Mouse (Mus musculus): ENCODE results near the gene Cdiptos. TPM values are rescaled to one million over a fixed set of nuclear protein-coding genes. Genes with fewer than 3 reads are reported as not detected.

Cdiptos gene
- polyA plus RNA-seq, 1 experiment from 2014 or later: 0.72 TPM

- Histone ChIP-seq H3K4me1 (peaks cover 93% of the 10 kb centered on the region), H3K36me3 (replicated peaks) (peaks cover 43% of the 10 kb centered on the region), H3K4me3 (peak overlapping the region; percentile 92; the same call in 1 of the 2 replicates), H3K9me3 (no peaks in the 10 kb centered on the region), H3K27ac (peak overlapping the region; percentile 100), H3K27me3 (ENCODE audit: poor library complexity, severe bottlenecking) (no peaks in the 10 kb centered on the region)
- no peak for DNase-seq (ENCODE audit: extremely low spot score, low spot score)
- 90% methylated on average over 15 of the region's 15 CpGs for WGBS
These were observed 42.8 kb upstream of the Cdiptos start for GRCm38 (mm10) chr7:127018416-127019305.

- DNase-seq (ENCODE audit: extremely low spot score, low spot score): no peak
- Histone ChIP-seq H3K4me3 (peak overlapping the region; percentile 76; the same call in 1 of the 2 replicates), H3K27ac (peak overlapping the region; percentile 100)
These were observed 42.0 kb upstream of the Cdiptos start for GRCm38 (mm10) chr7:127017950-127018345.

GRCm38 (mm10) chr7:127016971-127017949 lies 41.4 kb upstream of the Cdiptos start, which contains the start of gene Pagr1a:
Gene Pagr1a (minus strand): TSS chr7:127017352.
- Histone ChIP-seq H3K9me3 (no peaks in the 10 kb centered on the region), H3K27me3 (ENCODE audit: poor library complexity, severe bottlenecking) (no peaks in the 10 kb centered on the region), H3K4me1 (peaks cover 79% of the 10 kb centered on the region), H3K4me3 (peak within 1 kb of the TSS; percentile 92), H3K27ac (peak within 1 kb of the TSS; percentile 100), H3K36me3 (replicated peaks) (peaks cover 43% of the 10 kb centered on the region)
- DNase-seq (ENCODE audit: extremely low spot score, low spot score): peak; percentile 99
- 5% methylated on average over 39 of the region's 39 CpGs for WGBS

More at GRCm38 (mm10) chr7:127017950-127018345, 42.0 kb upstream of the Cdiptos start:
- Histone ChIP-seq H3K9me3 (no peaks in the 10 kb centered on the region), H3K27me3 (ENCODE audit: poor library complexity, severe bottlenecking) (no peaks in the 10 kb centered on the region), H3K4me1 (peaks cover 86% of the 10 kb centered on the region), H3K36me3 (replicated peaks) (peaks cover 43% of the 10 kb centered on the region)
- WGBS: 70% methylated on average over 6 of the region's 6 CpGs

- peak overlapping the region; percentile 76 for H3K4me3 ChIP-seq
- under 1% methylated on average over 22 of the region's 22 CpGs for WGBS
- H3K9me3 ChIP-seq: no peaks in the 10 kb centered on the region
- DNase-seq (ENCODE audit: extremely low spot score, low spot score): no peak
- H3K4me1 ChIP-seq: peaks cover 76% of the 10 kb centered on the region
- H3K27me3 ChIP-seq (ENCODE audit: poor library complexity, severe bottlenecking): no peaks in the 10 kb centered on the region
- H3K36me3 ChIP-seq (replicated peaks): peaks cover 44% of the 10 kb centered on the region
- peak overlapping the region; percentile 100 for H3K27ac ChIP-seq
These were observed 40.6 kb upstream of the Cdiptos start for GRCm38 (mm10) chr7:127016486-127016938.

GRCm38 (mm10) chr7:127016481-127016485 lies 40.4 kb upstream of the Cdiptos start, which contains the start of gene Pagr1b:
Gene Pagr1b (minus strand): TSS chr7:127016484.
- Histone ChIP-seq H3K9me3 (no peaks in the 10 kb centered on the region), H3K27ac (peak within 1 kb of the TSS; percentile 100), H3K36me3 (replicated peaks) (peaks cover 46% of the 10 kb centered on the region), H3K4me3 (peak within 1 kb of the TSS; percentile 76), H3K27me3 (ENCODE audit: poor library complexity, severe bottlenecking) (no peaks in the 10 kb centered on the region), H3K4me1 (peaks cover 74% of the 10 kb centered on the region)
- no peak for DNase-seq (ENCODE audit: extremely low spot score, low spot score)

- DNase-seq (ENCODE audit: extremely low spot score, low spot score): no peak
- H3K27ac ChIP-seq: peak overlapping the region; percentile 100
- no peaks in the 10 kb centered on the region for H3K9me3 ChIP-seq
- H3K4me1 ChIP-seq: peaks cover 72% of the 10 kb centered on the region
- peaks cover 48% of the 10 kb centered on the region for H3K36me3 ChIP-seq (replicated peaks)
- H3K27me3 ChIP-seq (ENCODE audit: poor library complexity, severe bottlenecking): no peaks in the 10 kb centered on the region
- peak overlapping the region; percentile 76 for H3K4me3 ChIP-seq
- WGBS: 2% methylated on average over 10 of the region's 10 CpGs
These were observed 40.2 kb upstream of the Cdiptos start for GRCm38 (mm10) chr7:127016081-127016480.

GRCm38 (mm10) chr7:127014993-127015392 lies 39.1 kb upstream of the Cdiptos start:
- no peak for DNase-seq (ENCODE audit: extremely low spot score, low spot score)
- Histone ChIP-seq H3K27ac (peak overlapping the region; percentile 100), H3K4me1 (peaks cover 61% of the 10 kb centered on the region), H3K36me3 (replicated peaks) (peaks cover 53% of the 10 kb centered on the region), H3K27me3 (ENCODE audit: poor library complexity, severe bottlenecking) (no peaks in the 10 kb centered on the region), H3K9me3 (no peaks in the 10 kb centered on the region), H3K4me3 (peak overlapping the region; percentile 76)
- 95% methylated on average over 12 of the region's 12 CpGs for WGBS

- Histone ChIP-seq H3K27ac (peak within 1 kb of the TSS; percentile 100), H3K9me3 (no peaks in the 10 kb centered on the region), H3K4me1 (peaks cover 55% of the 10 kb centered on the region), H3K36me3 (replicated peaks) (peaks cover 53% of the 10 kb centered on the region), H3K27me3 (ENCODE audit: poor library complexity, severe bottlenecking) (no peaks in the 10 kb centered on the region), H3K4me3 (peak within 1 kb of the TSS; percentile 76)
- DNase-seq (ENCODE audit: extremely low spot score, low spot score): no peak
- WGBS: 74% methylated on average over 11 of the region's 11 CpGs
These were observed 38.4 kb upstream of the Cdiptos start, which contains the start of gene Mvp for GRCm38 (mm10) chr7:127014320-127014719. Gene Mvp (minus strand): TSS chr7:127014621.

- no peaks in the 10 kb centered on the region for H3K9me3 ChIP-seq
- peaks cover 53% of the 10 kb centered on the region for H3K36me3 ChIP-seq (replicated peaks)
- no peak overlapping the region for H3K4me3 ChIP-seq
- no peak for DNase-seq (ENCODE audit: extremely low spot score, low spot score)
- no peaks in the 10 kb centered on the region for H3K27me3 ChIP-seq (ENCODE audit: poor library complexity, severe bottlenecking)
- H3K27ac ChIP-seq: no peak overlapping the region
- WGBS: 95% methylated on average over 6 of the region's 6 CpGs
- peaks cover 51% of the 10 kb centered on the region for H3K4me1 ChIP-seq
These were observed 37.5 kb upstream of the Cdiptos start for GRCm38 (mm10) chr7:127013385-127013784.

- H3K27me3 ChIP-seq (ENCODE audit: poor library complexity, severe bottlenecking): no peaks in the 10 kb centered on the region
- H3K4me3 ChIP-seq: no peak overlapping the region
- 94% methylated on average over 10 of the region's 10 CpGs for WGBS
- H3K4me1 ChIP-seq: peaks cover 48% of the 10 kb centered on the region
- H3K9me3 ChIP-seq: no peaks in the 10 kb centered on the region
- no peak for DNase-seq (ENCODE audit: extremely low spot score, low spot score)
- peaks cover 53% of the 10 kb centered on the region for H3K36me3 ChIP-seq (replicated peaks)
- H3K27ac ChIP-seq: no peak overlapping the region
These were observed 36.9 kb upstream of the Cdiptos start for GRCm38 (mm10) chr7:127012845-127013244.

GRCm38 (mm10) chr7:127012374-127012773 lies 36.5 kb upstream of the Cdiptos start:
- H3K4me1 ChIP-seq: peaks cover 44% of the 10 kb centered on the region
- WGBS: 88% methylated on average over 6 of the region's 6 CpGs
- no peak for DNase-seq (ENCODE audit: extremely low spot score, low spot score)
- H3K4me3 ChIP-seq: no peak overlapping the region
- no peaks in the 10 kb centered on the region for H3K27me3 ChIP-seq (ENCODE audit: poor library complexity, severe bottlenecking)
- no peak overlapping the region for H3K27ac ChIP-seq
- peaks cover 53% of the 10 kb centered on the region for H3K36me3 ChIP-seq (replicated peaks)
- no peaks in the 10 kb centered on the region for H3K9me3 ChIP-seq

- H3K4me1 ChIP-seq: peaks cover 41% of the 10 kb centered on the region
- H3K36me3 ChIP-seq (replicated peaks): peaks cover 53% of the 10 kb centered on the region
- H3K9me3 ChIP-seq: no peaks in the 10 kb centered on the region
- H3K4me3 ChIP-seq: no peak overlapping the region
- H3K27me3 ChIP-seq (ENCODE audit: poor library complexity, severe bottlenecking): no peaks in the 10 kb centered on the region
- WGBS: 65% methylated on average over 2 of the region's 2 CpGs
- H3K27ac ChIP-seq: no peak overlapping the region
- DNase-seq (ENCODE audit: extremely low spot score, low spot score): no peak
These were observed 35.8 kb upstream of the Cdiptos start for GRCm38 (mm10) chr7:127011717-127012116.

GRCm38 (mm10) chr7:127011051-127011450 lies 35.2 kb upstream of the Cdiptos start:
- no peaks in the 10 kb centered on the region for H3K27me3 ChIP-seq (ENCODE audit: poor library complexity, severe bottlenecking)
- H3K36me3 ChIP-seq (replicated peaks): peaks cover 53% of the 10 kb centered on the region
- H3K27ac ChIP-seq: no peak overlapping the region
- H3K9me3 ChIP-seq: no peaks in the 10 kb centered on the region
- H3K4me3 ChIP-seq: no peak overlapping the region
- peaks cover 35% of the 10 kb centered on the region for H3K4me1 ChIP-seq
- no peak for DNase-seq (ENCODE audit: extremely low spot score, low spot score)
- WGBS: 91% methylated on average over 2 of the region's 2 CpGs
